Mouse (Mus musculus): ENCODE measurements around the gene 5730522E02Rik. TPM values are rescaled to one million over a fixed set of nuclear protein-coding genes. Genes with fewer than 3 reads are reported as not detected.

The 5730522E02Rik gene
- total RNA-seq, 2 experiments from 2014 or later: 9.3 to 14.9 TPM

DNA sequence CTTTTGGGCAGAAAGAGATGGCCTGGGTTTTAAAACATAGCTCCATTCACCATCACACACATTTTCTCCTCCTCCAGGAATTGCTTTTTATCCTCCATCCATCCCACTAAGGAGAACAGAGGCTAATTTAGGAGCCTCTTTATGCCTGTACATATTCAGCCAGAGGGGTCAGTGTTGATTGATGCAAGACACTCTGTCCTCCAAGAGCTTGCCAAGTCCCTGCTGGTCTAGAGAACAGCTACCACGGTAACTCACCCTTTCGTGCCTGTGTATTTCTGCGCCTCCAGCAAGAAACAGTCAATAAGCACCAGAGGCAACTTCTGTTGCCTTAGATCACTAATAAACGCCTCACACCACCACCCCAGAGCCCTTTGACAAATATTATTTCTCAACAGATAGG, 620.3 kb downstream of the 5730522E02Rik start:
- intact Hi-C loops (cut with DNase I): no loop called here

GRCm38 (mm10) chr11:25589509-25589908, 621.1 kb downstream of the 5730522E02Rik start:
- intact Hi-C loops (cut with DNase I): no loop called here
- DNase-seq (ENCODE audit: low spot score in 2 of 2): no peak

More for the DNA sequence above, 620.3 kb downstream of the 5730522E02Rik start:
- DNase-seq (ENCODE audit: low spot score in 2 of 2): no peak

DNA sequence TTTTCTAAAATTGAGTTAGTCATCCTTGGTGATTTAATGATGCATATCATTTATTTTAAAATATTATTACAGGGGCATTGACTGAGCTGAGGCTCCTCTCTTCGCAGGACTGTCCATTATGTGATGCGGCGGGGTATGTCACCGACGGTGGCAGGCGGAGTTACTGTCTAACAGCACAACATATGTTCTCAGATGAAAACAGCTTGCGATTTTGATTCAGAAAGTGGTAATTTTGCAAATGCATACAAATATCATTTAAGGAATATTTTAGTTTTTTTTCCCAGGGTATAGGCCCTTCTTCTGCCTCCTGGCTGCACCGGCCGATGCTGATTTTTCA, 636.5 kb downstream of the 5730522E02Rik start:
- DNase-seq (ENCODE audit: low spot score in 2 of 2): no peak

GRCm38 (mm10) chr11:25573408-25574128, 637.0 kb downstream of the 5730522E02Rik start:
- intact Hi-C loops (cut with DNase I): no loop called here
- no peak for DNase-seq (ENCODE audit: low spot score in 2 of 2)

More for the DNA sequence above, 636.5 kb downstream of the 5730522E02Rik start:
- intact Hi-C loops (cut with DNase I): no loop called here

- intact Hi-C loops (cut with DNase I): no loop called here
- no peak for DNase-seq (ENCODE audit: low spot score in 2 of 2)
Measured at GRCm38 (mm10) chr11:25571396-25571795, 639.2 kb downstream of the 5730522E02Rik start.

Small RNA genes lying within 50 kb of the gene (microRNA-seq; reads per million reads assigned to microRNA genes)
- not detected for gene Mir6372

Other genes starting within 250 kb of the 5730522E02Rik start
- 1 to 10 TPM; 7.2 to 8.3 TPM for gene Fancl, start 175.4 kb upstream of the 5730522E02Rik start, total RNA-seq (2021)

Measured in left cerebral cortex, postnatal 36 days (tissue).